Mouse (Mus musculus): ENCODE results near the gene Vps45. TPM values are rescaled to one million over a fixed set of nuclear protein-coding genes. Genes with fewer than 3 reads are reported as not detected.
"Not testable (repeated sequence)": the region's sequence is repeated elsewhere in the genome, so short reads cannot be mapped to it uniquely, and the experiment has no call there.

The Vps45 gene
- total RNA-seq, 2 experiments from 2014 or later: 42.2 to 45.0 TPM

GRCm38 (mm10) chr3:96081006-96081405, 22.7 kb upstream of the Vps45 start:
- no peak for DNase-seq (ENCODE audit: extremely low spot score in 1 of 2, low spot score in 1 of 2)

GRCm38 (mm10) chr3:96078711-96079110, 20.4 kb upstream of the Vps45 start:
- DNase-seq (ENCODE audit: extremely low spot score in 1 of 2, low spot score in 1 of 2): no peak

- DNase-seq (ENCODE audit: extremely low spot score in 1 of 2, low spot score in 1 of 2): no peak
Measured at GRCm38 (mm10) chr3:96078066-96078465, 19.8 kb upstream of the Vps45 start.

- no peak for DNase-seq (ENCODE audit: extremely low spot score in 1 of 2, low spot score in 1 of 2)
Measured at GRCm38 (mm10) chr3:96072921-96073486, 14.7 kb upstream of the Vps45 start.

GRCm38 (mm10) chr3:96070241-96070640, 12.0 kb upstream of the Vps45 start:
- DNase-seq (ENCODE audit: extremely low spot score in 1 of 2, low spot score in 1 of 2): no peak

- DNase-seq (ENCODE audit: extremely low spot score in 1 of 2, low spot score in 1 of 2): no peak
Measured at GRCm38 (mm10) chr3:96069542-96069941, 11.3 kb upstream of the Vps45 start.

- no peak for DNase-seq (ENCODE audit: extremely low spot score in 1 of 2, low spot score in 1 of 2)
Measured at GRCm38 (mm10) chr3:96069046-96069445, 10.8 kb upstream of the Vps45 start.

GRCm38 (mm10) chr3:96066741-96067140, 8.5 kb upstream of the Vps45 start:
- DNase-seq (ENCODE audit: extremely low spot score in 1 of 2, low spot score in 1 of 2): no peak

GRCm38 (mm10) chr3:96065754-96066375, 7.6 kb upstream of the Vps45 start:
- DNase-seq (ENCODE audit: extremely low spot score in 1 of 2, low spot score in 1 of 2): peak in 1 of 2 experiments; percentile 54

- no peak for DNase-seq (ENCODE audit: extremely low spot score in 1 of 2, low spot score in 1 of 2)
Measured at GRCm38 (mm10) chr3:96065147-96065546, 6.9 kb upstream of the Vps45 start.

- no peak for DNase-seq (ENCODE audit: extremely low spot score in 1 of 2, low spot score in 1 of 2)
Measured at GRCm38 (mm10) chr3:96064217-96064616, 6.0 kb upstream of the Vps45 start.

- DNase-seq (ENCODE audit: extremely low spot score in 1 of 2, low spot score in 1 of 2): no peak
Measured at GRCm38 (mm10) chr3:96063299-96063698, 5.0 kb upstream of the Vps45 start.

- no peak for DNase-seq (ENCODE audit: extremely low spot score in 1 of 2, low spot score in 1 of 2)
Measured at GRCm38 (mm10) chr3:96060146-96060545, 1.9 kb upstream of the Vps45 start.

GRCm38 (mm10) chr3:96057747-96058204, 490 bp downstream of the Vps45 start:
- DNase-seq (ENCODE audit: extremely low spot score in 1 of 2, low spot score in 1 of 2): peak; percentile 82 to 87

- DNase-seq (ENCODE audit: extremely low spot score in 1 of 2, low spot score in 1 of 2): no peak
Measured at GRCm38 (mm10) chr3:96056031-96056430, 2.2 kb downstream of the Vps45 start.

GRCm38 (mm10) chr3:96055294-96055693, 3.0 kb downstream of the Vps45 start:
- DNase-seq (ENCODE audit: extremely low spot score in 1 of 2, low spot score in 1 of 2): no peak

GRCm38 (mm10) chr3:96051839-96052238, 6.4 kb downstream of the Vps45 start:
- no peak for DNase-seq (ENCODE audit: extremely low spot score in 1 of 2, low spot score in 1 of 2)

- no peak for DNase-seq (ENCODE audit: extremely low spot score in 1 of 2, low spot score in 1 of 2)
Measured at GRCm38 (mm10) chr3:96051186-96051585, 7.1 kb downstream of the Vps45 start.

GRCm38 (mm10) chr3:96050779-96051178, 7.5 kb downstream of the Vps45 start:
- DNase-seq (ENCODE audit: extremely low spot score in 1 of 2, low spot score in 1 of 2): no peak

GRCm38 (mm10) chr3:96044559-96044958, 13.7 kb downstream of the Vps45 start:
- not testable (repeated sequence) for DNase-seq (ENCODE audit: extremely low spot score in 1 of 2, low spot score in 1 of 2)

GRCm38 (mm10) chr3:96043104-96043503, 15.2 kb downstream of the Vps45 start:
- no peak for DNase-seq (ENCODE audit: extremely low spot score in 1 of 2, low spot score in 1 of 2)

GRCm38 (mm10) chr3:96041079-96041478, 17.2 kb downstream of the Vps45 start:
- DNase-seq (ENCODE audit: extremely low spot score in 1 of 2, low spot score in 1 of 2): no peak
